Mouse (Mus musculus) erythroid progenitor cell, adult 5-6 weeks (primary cell): ENCODE measurements around the gene Babam1. TPM values are rescaled to one million over a fixed set of nuclear protein-coding genes. Genes with fewer than 3 reads are reported as not detected.

Source experiments
- ATAC-seq: replicated peaks from 2 replicates; pipeline ENCODE4 v1.8.0; 2016; ENCODE audit warnings: moderate number of reproducible peaks, mild to moderate bottlenecking, moderate TSS enrichment, inconsistent platforms; ENCODE audit not compliant: poor library complexity, low FRiP score, severe bottlenecking
- total RNA-seq, 2 experiments: library from RNA; stranded (forward) in 1 of 2; stranded (reverse) in 1 of 2; fragments of 150-400 nt in 1 of 2; fragments of 186-747, 209-891 nt in 1 of 2; gene quantifications; 2 replicates each; pipeline versions ENCODE4 v1.2.3 to v1.2.4; 2015 to 2017; ENCODE audit warnings: low replicate concordance in 2 of 2

Gene Babam1
- total RNA-seq, 2 experiments from 2014 or later = 44.8 to 51.6 TPM

DNA sequence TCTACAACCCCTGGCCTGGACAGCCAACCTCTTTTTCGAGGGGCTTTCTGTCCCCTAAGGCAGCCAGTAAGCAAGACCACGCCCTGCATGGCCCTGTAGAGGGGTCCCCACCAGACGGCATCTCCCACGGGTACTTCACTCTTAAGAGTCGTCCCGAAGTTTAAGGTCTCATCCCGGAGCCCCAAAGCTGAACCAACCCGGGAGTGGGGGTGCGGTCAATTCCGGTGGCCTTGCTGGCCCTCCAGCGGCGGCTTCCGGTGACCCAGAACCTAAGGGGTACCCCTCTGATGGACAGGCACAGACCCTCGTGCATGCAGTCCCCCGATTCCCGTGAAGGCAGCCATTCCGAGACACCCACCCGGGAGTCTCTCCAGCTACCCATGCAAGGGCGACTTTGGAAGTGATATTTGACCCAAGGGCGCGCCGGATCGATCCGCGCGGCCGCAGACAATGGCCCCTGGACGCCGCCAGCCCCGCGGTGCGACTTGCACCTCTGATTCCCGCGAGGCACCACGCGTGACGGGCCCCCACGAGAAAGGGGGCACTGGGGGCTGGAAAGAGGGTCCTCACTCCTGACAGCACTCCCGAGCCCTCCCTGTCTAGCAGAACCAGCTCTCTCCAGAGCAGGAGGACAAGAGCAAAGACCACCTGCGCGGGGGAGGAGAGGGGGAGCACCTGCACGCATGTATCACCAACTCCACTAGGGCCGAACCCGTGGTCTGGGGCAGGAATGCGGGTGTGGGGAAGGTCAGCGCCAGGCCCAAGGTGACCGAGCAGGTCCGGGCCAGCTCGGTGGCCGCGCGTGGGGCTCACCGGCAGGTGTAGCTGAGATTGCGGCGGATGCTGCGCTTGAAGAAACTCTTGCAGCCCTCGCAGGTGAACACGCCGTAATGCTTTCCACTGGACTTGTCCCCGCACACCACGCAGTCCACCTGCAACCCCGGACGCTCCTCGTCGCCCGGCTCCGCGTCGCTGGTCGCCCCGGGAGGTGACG lies 16.2 kb upstream of the Babam1 start:
- no peak for ATAC-seq

DNA sequence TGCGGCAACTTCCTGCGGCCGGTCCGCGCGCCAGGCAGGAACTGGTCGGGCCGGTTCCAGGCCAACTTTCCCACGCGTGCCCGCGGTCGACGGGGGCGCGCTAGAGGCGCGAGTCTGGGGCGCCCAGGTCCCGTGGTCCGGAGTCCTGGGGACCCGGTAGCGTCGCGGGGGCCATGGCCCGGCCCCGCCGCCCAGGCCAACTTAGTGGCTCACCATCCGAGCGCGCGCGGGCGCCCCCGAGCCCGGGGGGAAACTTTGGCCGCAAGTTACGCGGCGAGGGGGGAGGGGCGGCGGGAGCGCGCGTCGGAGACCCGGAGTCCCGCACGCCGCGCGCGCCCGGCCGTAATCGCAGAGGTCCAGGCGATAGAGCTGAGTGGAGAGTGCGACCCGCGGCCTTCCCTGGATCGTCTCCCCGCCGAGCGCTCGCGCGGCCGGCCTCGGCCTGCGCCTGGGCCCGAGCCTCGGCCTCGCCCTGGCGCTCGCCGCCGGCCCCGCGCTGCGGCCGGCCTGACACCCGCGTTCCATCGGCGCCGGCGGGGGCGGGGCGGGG lies 15.2 kb upstream of the Babam1 start, which contains the start of gene Nr2f6:
Gene Nr2f6, minus strand, starts transcription at position 540 of the 550 bp plus-strand sequence.
- ATAC-seq = no peak

DNA sequence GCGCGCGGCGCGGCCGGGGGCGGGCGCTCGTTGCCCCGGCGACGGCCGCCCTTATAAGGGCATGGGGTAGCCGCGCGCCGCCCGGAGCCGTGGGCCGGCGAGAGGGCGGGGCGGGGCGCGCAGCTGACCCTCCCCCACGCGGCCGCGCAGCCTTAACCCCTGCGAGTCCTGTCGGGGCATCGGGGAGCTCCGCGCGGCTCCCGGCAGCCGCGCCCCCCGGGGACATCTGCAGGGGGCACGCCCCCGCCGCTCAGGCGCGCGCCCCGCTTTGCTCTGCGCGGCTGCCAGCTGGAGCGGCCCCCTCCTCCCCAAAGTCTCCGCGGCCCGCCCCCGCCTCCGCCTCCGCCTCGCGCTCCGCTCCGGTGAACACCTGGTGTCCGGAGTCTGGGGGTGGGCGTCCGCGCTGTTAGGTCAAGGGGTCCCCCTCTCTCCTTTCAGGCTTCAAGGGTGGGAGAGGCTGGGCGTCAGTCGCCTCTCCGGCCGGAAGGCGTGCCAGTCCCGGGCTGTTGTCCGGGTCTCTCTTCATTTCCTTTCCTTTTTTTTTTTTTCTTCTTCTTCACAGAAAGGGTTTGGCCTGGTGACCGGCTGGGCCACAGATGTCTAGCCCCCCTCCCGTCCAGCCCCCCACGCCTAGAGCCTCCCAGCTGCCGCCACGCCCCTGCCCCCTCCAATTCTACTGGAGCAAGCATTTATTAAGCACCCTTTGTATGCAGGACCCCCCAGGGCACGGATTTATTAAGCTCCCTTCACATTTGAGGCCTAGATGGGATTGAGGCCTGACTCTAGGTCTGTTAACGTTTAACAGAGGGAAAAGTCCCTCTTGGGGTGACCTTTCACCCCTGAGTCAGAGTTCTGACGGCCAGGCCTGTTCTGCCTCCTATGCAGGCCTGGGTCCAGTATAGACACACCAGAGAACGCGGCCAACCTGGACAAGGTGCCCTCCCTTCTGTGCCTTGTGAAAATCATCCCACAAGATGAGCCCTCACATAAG lies 14.4 kb upstream of the Babam1 start:
- ATAC-seq = no peak

DNA sequence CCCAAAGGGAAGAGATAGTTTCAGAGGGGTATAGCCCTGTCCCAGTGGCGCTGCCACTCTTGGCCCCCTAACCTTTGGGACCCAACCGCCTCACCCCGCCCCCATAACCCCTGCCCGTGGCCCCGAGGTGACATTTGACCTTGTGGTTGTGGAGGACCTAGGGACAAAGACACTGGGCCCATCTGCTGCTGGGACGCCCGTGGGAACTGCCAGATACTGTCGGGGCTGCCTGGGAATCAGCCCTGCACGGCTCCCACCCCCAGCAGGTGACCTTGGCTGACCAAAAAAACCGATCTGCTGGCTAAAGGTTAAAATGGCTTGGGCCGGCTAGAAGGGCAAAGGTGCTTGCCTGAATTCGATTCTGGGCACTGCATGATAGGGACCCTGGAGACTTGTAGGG lies 13.3 kb upstream of the Babam1 start:
- ATAC-seq = no peak

DNA sequence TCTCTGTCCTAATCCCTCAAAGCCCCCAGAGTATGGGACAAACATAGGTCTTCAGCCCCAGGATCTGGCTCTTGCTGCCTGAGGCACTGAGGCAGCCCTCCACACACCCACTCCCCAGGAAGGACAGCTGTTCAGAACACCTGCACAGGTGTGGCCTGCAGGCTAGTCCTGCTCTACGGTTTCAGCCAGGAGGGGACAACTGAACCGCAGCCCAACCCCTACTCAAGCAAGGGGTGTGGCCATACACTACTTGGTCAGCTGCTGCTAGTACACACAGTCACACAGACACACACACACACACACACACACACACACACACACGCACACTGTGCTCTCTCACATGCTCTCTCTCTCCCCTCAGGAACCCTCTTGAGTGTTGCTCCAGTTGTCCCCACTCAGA lies 12.8 kb upstream of the Babam1 start:
- no peak for ATAC-seq

DNA sequence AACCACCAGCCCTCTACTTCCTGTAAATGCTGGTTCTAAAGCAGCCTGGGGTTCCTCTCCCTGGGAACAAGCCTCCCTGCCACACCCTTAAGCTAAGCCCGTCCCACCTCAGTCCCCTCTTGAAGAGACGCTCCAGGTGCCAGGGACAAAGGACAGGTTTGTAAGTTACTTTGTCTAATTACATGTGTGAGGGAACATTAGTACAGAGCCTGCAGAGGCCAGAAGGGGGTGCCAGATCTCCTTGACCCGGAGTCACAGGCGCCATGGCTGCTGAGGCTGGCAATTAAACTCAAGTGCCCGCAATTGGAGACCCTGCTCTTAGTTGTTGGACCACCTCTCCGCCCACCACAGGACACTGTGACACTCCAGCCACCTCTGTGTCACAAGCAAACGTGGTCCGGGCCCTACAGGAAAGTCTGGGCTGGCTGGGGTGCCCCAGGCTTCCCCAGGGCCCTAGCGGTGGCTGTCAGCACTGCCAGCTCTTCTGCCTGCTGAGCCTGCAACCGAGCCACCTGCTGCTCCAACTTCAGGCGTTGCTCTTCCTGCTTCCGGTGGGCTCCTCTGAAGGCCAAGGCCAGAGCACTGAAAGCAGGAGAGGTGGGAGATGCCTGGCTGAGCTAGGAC lies 11.3 kb upstream of the Babam1 start:
- ATAC-seq = no peak; the same call in 1 of the 2 replicates

DNA sequence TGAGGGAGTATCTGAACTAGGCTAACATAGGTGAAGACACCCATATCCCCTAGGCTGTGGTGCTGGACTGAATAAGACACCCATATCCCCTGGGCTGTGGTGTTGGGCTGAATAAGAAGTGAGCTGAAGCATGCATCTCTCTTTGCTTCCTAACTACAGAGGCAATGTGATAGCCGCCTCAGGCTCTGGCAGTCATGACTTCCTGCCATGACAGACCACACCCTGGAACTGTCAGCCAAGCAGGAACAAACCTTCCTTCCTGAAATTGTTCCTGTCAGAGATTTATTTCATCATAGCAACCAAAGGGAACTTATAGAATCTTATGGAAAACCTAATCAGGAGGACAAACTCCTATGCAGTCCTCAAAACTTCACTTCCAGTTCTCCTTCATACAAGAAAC lies 8.4 kb upstream of the Babam1 start:
- ATAC-seq = no peak

DNA sequence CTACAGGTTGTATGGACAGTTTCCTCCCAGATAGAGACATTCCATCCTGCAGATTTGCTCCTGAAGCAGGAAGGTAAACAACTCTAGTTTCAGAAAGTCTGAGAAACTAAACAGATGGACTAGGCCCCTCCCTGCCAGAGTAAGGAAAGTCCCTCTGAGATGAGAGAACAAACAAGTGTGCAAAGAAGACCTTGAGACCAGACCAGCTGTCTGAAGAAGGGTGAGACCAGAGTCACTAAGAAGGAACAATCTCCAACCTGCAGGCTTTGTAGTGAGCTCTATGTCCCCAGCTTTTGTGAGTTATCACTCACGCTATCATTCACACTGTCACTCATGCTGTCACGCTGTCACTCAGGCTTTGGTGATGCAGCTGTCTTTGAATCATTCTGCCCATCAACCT lies 5.0 kb upstream of the Babam1 start:
- ATAC-seq = no peak

DNA sequence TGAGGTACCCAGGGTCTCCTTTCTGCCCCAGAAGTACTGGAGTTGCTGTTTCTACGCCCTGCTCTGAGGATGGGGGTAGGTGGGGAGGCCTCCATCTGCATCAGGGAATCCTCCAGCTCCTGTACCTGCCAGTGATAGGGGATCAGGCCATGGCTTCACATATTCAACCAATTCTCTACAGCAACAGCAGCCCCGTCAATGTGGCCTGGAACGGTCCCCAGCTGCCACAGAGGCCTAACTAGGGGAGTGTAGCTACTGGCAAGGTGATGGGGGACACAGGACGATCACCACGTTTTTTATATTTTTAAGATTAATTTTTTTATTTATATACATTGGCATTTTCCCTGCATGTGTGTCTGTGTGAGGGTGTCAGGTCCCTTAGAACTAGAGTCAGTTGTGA lies 4.3 kb upstream of the Babam1 start:
- no peak for ATAC-seq

DNA sequence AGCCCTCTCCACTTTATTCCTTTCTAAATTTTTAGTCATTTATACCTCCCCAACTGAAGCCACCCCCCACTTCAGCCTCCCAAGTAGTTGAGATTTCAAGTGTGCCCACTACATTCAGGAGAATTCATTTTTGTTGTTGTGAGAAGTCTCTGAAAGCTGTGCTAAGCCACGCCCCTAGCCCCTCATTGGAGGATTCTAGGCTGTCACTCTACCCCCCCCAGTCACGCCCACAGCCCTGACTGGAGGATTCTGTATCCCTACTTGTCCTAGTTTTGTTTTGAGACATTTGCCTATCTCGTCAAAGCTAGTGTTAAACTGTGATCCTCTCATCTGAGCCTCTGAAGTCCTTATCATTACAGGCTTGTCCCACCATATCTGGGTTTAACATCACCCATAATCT lies 3.8 kb upstream of the Babam1 start:
- no peak for ATAC-seq

DNA sequence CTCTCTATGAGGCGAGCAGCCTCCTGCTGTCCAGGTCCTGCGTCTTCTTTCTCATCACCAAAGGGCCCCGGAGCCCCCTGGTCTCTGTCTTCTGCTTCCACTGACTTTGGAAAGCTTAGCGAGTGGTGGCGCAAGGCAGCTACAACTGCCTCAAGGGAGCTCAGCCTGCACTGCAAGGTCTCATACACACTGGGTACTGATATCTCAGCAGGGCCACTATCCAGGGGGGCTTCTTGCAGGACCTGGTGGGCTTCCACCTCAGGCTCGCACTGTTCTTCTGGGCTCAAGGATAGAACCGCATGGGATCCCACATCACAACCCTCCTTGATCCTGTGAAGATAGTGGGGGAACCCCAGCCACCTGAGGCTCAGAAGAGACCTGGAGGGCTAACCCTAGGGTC lies 2.2 kb upstream of the Babam1 start:
- ATAC-seq = no peak

DNA sequence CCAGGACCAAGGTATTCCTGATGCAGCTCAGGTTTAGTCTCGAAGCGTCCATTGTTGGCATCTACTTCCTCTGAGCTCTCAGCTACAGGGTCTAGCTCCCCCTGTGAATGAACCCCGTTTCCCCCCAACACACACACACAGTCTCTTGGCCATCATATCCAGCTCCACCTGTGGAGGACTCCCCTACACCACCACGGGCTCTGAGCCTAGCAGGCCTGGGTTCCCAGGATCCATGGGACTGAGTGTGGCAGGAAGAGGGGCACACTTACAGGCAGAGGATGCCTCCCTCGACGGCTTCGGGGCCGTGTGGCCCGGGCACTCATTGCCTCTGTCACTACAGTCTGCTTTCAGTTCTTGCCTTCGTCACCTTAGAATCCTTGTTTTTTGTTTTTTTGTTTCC lies 1.6 kb upstream of the Babam1 start:
- no peak for ATAC-seq

DNA sequence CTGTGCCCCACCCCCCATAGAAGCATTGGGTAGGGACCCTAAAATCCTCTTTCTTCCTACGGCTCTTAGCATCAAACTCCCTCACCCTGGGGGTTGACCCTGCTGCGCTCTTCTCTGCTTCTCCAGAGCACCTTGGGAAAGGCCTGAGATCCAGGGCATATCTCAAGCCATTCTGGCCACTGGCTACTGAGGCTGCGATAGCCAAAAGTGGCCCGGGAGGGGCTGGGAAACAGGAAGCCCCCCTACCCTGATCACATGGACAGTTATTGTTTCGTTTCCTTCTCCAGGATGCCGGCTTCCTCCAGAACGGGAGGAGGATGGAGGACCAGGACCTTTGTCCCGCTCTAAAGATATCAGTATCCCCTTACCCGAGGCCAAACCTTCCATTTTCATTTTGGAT lies 1.0 kb upstream of the Babam1 start, which contains the start of gene Ushbp1:
Gene Ushbp1, minus strand, starts transcription at position 174 of the 400 bp plus-strand sequence.
- no peak for ATAC-seq

DNA sequence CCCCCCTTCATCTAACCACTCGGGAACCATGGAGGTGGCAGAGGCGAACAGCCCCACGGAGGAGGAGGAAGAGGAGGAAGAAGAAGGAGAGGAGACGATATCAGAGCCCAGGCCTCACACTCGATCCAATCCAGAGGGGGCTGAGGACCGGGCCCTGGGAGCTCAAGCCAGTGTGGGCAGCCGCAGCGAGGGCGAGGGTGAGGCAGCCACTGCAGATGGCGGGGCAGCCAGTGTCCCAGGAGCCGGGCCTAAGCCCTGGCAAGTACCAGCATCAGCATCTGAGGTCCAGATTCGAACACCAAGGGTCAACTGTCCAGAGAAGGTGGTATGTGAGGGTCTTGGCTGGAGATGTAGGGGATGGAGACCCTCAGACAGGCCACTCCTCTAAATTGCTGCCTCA lies 1.0 kb downstream of the Babam1 start:
- ATAC-seq = no peak

DNA sequence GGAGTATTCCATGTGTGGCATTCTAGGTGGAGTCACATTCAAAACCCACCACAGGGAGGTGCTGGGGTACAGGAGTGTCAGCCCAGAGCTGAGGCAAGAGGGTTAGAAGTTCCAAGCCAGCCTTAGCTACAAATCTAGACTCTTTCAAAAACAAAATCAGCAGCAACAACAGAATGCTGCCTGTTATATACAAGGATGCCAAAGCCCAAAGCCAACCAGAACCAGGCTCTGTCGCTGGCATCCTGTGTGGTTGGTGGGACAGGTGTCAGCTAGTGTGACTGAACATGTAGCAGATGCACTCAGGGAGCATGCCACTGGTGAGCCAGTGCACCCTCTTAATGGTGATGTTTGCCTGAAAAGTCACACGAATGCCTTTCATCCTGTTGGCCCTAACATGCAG lies 4.2 kb downstream of the Babam1 start:
- ATAC-seq = no peak

DNA sequence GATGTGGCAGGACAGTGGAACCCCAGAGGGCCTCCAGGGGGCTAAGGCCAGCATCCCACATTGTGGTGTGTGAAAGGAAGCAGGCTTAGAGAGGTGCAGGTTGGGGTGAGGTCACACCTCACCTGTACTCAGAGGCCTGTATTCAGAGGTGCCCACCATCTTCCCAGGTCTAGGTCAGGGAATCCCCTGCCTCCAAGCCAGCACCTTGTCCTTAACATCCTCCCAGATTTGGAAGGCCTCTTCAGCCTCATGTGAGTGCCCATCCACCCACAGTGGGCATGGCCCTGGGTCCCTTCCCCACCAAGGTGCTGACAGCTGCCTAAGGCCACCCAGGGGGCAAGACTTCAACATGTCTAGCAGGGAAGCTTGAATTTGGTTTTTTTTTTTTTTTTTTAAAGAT lies 4.8 kb downstream of the Babam1 start:
- no peak for ATAC-seq

DNA sequence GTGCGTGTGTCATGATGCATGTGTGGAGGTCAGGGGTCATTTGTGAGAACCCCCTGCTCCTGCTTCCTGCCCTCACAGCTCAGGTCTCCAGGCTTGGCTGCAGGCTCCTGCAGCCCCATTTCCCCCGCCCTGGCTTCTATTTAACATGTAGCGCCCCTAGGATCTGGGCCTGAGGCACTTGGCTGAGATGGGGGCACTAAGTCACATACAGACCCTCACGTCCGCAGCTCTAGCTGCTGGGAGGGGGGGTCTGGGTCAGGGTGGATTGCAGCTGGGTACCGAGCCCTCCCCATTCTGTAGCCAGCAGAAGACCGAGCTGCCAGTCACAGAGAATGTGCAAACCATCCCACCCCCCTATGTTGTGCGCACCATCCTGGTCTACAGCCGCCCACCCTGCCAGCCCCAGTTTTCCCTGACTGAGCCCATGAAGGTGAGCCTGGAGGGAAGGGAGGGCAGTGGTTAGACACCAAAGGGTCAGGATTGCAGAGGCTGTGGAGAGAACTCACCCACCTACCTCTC lies 5.8 kb downstream of the Babam1 start:
- no peak for ATAC-seq

DNA sequence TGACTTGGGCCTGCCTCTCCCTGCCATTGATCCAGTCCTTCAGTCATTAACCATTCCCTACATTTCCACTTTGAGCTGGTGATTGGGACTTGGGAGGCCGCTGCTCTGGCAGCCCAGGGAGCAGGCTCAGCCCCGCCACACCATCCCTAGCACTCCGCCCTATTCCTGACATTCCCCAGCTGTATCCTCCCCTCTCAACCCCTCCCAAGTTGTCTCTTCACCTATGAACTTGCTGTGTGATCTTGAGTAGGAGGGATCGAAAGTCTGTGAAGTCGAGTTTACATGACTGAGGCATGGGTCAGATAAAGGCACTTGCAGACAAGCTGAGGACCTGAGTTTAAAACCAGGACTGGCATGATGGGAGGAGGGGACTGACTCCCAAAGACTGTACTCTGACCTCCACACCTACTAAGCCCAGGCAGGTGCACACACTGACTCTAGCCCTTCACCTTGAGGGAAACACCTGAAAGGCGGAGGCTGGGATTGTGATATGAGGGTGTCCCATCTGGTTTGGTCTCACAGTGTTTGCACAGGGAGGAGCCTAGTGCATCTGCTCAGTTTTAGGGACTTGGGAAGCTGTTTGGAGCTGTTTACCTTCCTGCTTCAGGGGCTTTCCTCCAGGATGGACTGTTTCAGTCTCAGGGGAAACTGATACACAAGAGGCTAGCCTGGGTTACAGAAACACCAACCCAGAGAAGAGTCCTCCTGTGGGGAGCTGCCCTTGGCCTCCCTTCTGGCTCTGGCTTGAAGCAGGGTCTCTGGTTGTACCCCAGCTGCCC lies 6.6 kb downstream of the Babam1 start:
- no peak for ATAC-seq

DNA sequence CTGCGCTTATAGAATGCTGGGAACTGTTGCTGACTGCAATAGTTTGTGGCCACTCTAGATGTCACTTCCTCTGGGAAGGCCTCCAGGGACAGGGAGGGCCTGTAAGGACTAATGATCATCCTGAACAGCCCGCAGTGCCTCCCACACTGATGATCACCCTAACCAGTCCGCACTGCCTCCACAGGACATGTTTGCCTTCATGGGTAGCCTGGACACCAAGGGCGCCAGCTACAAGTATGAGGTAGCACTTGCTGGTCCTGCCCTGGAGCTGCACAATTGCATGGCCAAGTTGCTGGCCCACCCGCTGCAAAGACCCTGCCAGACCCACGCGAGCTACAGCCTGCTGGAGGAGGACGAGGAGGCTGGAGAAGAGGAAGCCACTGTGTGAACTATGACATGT lies 7.3 kb downstream of the Babam1 start:
- ATAC-seq = no peak
